Mouse (Mus musculus): ENCODE results near the gene C9.

DNA sequence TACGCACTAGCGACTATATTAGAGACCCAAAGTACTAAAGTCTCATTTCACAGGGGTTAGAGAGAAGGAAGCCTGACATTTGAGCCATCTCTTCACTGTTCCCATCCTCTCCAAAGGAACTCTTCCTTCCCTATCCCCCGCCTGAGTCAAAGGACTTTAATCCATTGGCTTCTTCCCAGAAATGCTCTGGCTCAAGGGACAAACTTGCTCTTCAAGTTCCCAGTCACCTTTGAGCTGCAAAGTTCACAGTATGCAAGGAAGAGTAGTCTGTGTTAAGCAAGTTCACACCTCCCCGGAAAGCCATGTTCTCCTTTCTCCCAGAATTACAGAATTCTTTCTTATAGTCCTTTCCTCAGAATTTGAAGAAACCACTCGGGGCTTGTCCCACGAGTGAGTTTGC lies 38.4 kb upstream of the C9 start:
- TF ChIP-seq CTCF (IDR thresholded peaks at IDR 0.05; ENCODE audit: low read depth, low read length) (no peak), EP300 (IDR thresholded peaks at IDR 0.05; ENCODE audit: insufficient read depth, low read depth, low read length) (no peak), POLR2A (IDR thresholded peaks at IDR 0.05; ENCODE audit: insufficient read depth, low read length) (no peak)

Measured in ES-Bruce4 (cell line).